Mouse (Mus musculus): ENCODE measurements around the gene 4430402I18Rik. TPM values are rescaled to one million over a fixed set of nuclear protein-coding genes. Genes with fewer than 3 reads are reported as not detected.

The 4430402I18Rik gene
- polyA plus RNA-seq, 1 experiment: 0.72 TPM

- Histone ChIP-seq H3K9ac (ENCODE audit: low read depth, poor library complexity, severe bottlenecking) (no peak overlapping the region), H3K27ac (ENCODE audit: insufficient read depth, low read length) (no peak overlapping the region), H3K4me1 (ENCODE audit: control insufficient read depth, insufficient read depth, low read length) (no peaks in the 10 kb centered on the region), H3K4me3 (ENCODE audit: low read depth, low read length) (no peak overlapping the region), H3K36me3 (ENCODE audit: control insufficient read depth, insufficient read depth, low read length, poor library complexity, severe bottlenecking) (no peaks in the 10 kb centered on the region), H3K9me3 (replicated peaks; ENCODE audit: control insufficient read depth, insufficient read depth, low read length, poor library complexity, severe bottlenecking) (no peaks in the 10 kb centered on the region), H3K27me3 (ENCODE audit: control insufficient read depth, insufficient read depth, low read length, poor library complexity, severe bottlenecking) (no peaks in the 10 kb centered on the region)
- no peak for TF ChIP-seq CTCF (IDR thresholded peaks at IDR 0.05; ENCODE audit: low read depth, low read length)
- TF ChIP-seq POLR2A (IDR thresholded peaks at IDR 0.05; ENCODE audit: insufficient read depth, low read length): no peak
- no peak for TF ChIP-seq EP300 (IDR thresholded peaks at IDR 0.05; ENCODE audit: insufficient read depth, low read depth, low read length)
These were observed 115.6 kb downstream of the 4430402I18Rik start for GRCm38 (mm10) chr19:28852001-28852400.

- no peak overlapping the region for H3K4me3 ChIP-seq (ENCODE audit: low read depth, low read length)
- no peaks in the 10 kb centered on the region for H3K9me3 ChIP-seq (replicated peaks; ENCODE audit: control insufficient read depth, insufficient read depth, low read length, poor library complexity, severe bottlenecking)
- H3K27ac ChIP-seq (ENCODE audit: insufficient read depth, low read length): no peak overlapping the region
- no peak overlapping the region for H3K9ac ChIP-seq (ENCODE audit: low read depth, poor library complexity, severe bottlenecking)
- H3K36me3 ChIP-seq (ENCODE audit: control insufficient read depth, insufficient read depth, low read length, poor library complexity, severe bottlenecking): no peaks in the 10 kb centered on the region
- TF ChIP-seq POLR2A (IDR thresholded peaks at IDR 0.05; ENCODE audit: insufficient read depth, low read length) (no peak), CTCF (IDR thresholded peaks at IDR 0.05; ENCODE audit: low read depth, low read length) (no peak), EP300 (IDR thresholded peaks at IDR 0.05; ENCODE audit: insufficient read depth, low read depth, low read length) (no peak)
- no peaks in the 10 kb centered on the region for H3K4me1 ChIP-seq (ENCODE audit: control insufficient read depth, insufficient read depth, low read length)
- H3K27me3 ChIP-seq (ENCODE audit: control insufficient read depth, insufficient read depth, low read length, poor library complexity, severe bottlenecking): no peaks in the 10 kb centered on the region
These were observed 117.1 kb downstream of the 4430402I18Rik start for GRCm38 (mm10) chr19:28850510-28850909.

GRCm38 (mm10) chr19:28844946-28845710 lies 122.5 kb downstream of the 4430402I18Rik start:
- TF ChIP-seq CTCF (IDR thresholded peaks at IDR 0.05; ENCODE audit: low read depth, low read length) (no peak), POLR2A (IDR thresholded peaks at IDR 0.05; ENCODE audit: insufficient read depth, low read length) (no peak), EP300 (IDR thresholded peaks at IDR 0.05; ENCODE audit: insufficient read depth, low read depth, low read length) (no peak)
- no peak overlapping the region for H3K9ac ChIP-seq (ENCODE audit: low read depth, poor library complexity, severe bottlenecking)
- no peaks in the 10 kb centered on the region for H3K9me3 ChIP-seq (replicated peaks; ENCODE audit: control insufficient read depth, insufficient read depth, low read length, poor library complexity, severe bottlenecking)

More at GRCm38 (mm10) chr19:28844946-28845710, 122.5 kb downstream of the 4430402I18Rik start:
- Histone ChIP-seq H3K36me3 (ENCODE audit: control insufficient read depth, insufficient read depth, low read length, poor library complexity, severe bottlenecking) (no peaks in the 10 kb centered on the region), H3K4me3 (ENCODE audit: low read depth, low read length) (no peak overlapping the region), H3K4me1 (ENCODE audit: control insufficient read depth, insufficient read depth, low read length) (no peaks in the 10 kb centered on the region), H3K27me3 (ENCODE audit: control insufficient read depth, insufficient read depth, low read length, poor library complexity, severe bottlenecking) (no peaks in the 10 kb centered on the region), H3K27ac (ENCODE audit: insufficient read depth, low read length) (no peak overlapping the region)

Other genes with a start within 250 kb of the 4430402I18Rik start
- 0.27 and 0.88 TPM in 2 replicates for gene Slc1a1, start 132.8 kb downstream of the 4430402I18Rik start, polyA plus RNA-seq (2011; ENCODE audit: insufficient read depth, insufficient read length, low read depth, missing spikeins)
- 3.4 and 5.6 TPM in 2 replicates for gene Plpp6, start 3.8 kb downstream of the 4430402I18Rik start, polyA plus RNA-seq (2011; ENCODE audit: insufficient read depth, insufficient read length, low read depth, missing spikeins)
- 58.9 and 59.3 TPM in 2 replicates for gene Cdc37l1, start 22.6 kb upstream of the 4430402I18Rik start, polyA plus RNA-seq (2011; ENCODE audit: insufficient read depth, insufficient read length, low read depth, missing spikeins)
- gene Ak3, start 80.2 kb upstream of the 4430402I18Rik start, polyA plus RNA-seq (2011; ENCODE audit: insufficient read depth, insufficient read length, low read depth, missing spikeins): 20.4 and 23.3 TPM in 2 replicates
- gene Rcl1, start 133.6 kb upstream of the 4430402I18Rik start, polyA plus RNA-seq (2011; ENCODE audit: insufficient read depth, insufficient read length, low read depth, missing spikeins): 53.3 and 53.9 TPM in 2 replicates

All from ES-Bruce4 (cell line).